Mouse (Mus musculus) cerebellum, postnatal 14 days (tissue): Measurements from ENCODE around the gene Chit1.

ENCODE experiments used
- DNase-seq, 2 experiments: peaks; one replicate each; pipeline ENCODE4 v3.0.0; 2021; ENCODE audit warnings: mixed read lengths in 2 of 2

Gene Chit1

DNA sequence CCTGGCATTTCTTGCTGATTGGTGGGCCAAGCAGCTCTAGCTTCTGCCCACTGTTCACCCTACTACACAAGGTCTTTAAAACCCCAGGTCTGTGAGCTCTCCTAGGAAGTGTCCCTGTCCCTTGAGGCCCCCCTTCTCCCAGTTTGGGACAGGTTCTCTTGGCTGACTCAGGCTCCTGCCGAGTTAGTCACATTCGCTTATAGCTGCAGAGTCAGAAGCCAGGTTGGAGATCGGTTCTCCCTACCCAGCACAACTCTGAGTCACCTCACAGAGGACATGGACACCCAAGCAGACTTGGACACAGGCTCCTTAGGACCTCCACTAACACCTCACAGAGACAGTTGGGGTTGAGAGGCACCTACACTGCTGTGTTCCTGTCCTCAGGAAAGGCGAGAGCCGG lies 80.2 kb downstream of the Chit1 start:
- no peak for DNase-seq

DNA sequence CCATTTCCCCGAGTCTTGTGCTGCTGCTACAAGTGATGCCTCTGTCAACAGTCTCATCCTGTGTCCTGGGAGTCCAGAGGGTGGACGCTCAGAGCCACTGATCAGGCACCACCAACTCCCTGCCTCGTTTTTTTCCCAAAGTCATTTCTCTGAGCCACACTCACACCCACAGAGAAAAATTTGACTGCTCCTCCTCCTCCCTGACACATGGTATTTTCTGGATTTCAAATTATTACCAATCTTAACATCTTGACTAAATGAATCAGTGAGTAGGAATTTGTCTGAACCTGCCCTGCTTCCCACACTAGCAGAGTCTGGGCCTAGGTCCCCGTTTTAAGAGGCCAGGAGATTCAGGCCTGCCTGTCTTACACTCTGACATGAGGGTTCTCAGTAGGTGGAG lies 81.0 kb downstream of the Chit1 start:
- DNase-seq: no peak

DNA sequence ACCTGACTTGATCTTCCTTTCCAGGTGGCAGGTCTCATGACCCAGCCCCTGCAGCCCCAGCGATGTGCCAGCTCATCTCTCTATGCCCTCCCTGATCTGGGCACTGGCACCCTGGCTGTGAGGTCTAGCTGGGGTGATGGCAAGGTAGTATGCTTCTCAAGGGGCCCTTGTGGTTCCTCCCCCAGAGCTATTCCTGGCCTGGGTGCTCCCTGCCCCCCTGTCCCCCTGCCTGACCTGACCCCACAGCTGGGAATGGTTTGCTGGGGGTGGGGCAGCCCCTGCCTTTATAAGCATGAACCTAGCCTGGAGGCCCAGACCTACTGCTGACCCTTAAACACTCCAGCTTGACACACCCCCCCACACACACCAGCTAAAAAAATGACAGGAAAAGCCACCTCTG lies 82.1 kb downstream of the Chit1 start, which contains the start of gene Mybph:
TSS of gene Mybph (plus strand) at position 323 of the 400 bp plus-strand sequence.
- no peak for DNase-seq

DNA sequence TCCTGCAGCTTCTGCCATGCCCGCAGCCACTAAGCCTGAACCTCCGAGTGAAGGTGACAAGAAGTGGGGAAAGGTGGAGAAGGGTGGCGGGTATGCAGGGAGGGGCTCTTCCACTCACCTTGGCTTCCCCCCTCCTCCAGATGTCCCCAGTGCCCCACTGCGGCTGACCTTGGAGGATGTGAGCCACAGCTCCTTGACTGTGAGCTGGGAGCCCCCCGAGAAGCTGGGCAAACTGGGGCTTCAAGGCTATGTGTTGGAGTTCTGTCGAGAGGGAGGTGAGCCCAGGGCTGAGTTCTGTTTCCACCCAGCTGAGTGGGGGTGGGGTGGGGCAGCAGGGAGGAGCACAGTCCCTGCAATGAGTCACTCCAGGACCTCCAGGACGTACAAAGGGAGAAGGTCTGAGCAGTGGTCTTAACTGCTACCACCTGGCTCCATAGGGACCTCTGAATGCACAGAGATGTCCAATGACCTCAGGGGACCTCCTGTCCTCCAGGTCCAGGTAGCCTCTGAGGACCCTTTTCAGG lies 82.7 kb downstream of the Chit1 start:
- no peak for DNase-seq

DNA sequence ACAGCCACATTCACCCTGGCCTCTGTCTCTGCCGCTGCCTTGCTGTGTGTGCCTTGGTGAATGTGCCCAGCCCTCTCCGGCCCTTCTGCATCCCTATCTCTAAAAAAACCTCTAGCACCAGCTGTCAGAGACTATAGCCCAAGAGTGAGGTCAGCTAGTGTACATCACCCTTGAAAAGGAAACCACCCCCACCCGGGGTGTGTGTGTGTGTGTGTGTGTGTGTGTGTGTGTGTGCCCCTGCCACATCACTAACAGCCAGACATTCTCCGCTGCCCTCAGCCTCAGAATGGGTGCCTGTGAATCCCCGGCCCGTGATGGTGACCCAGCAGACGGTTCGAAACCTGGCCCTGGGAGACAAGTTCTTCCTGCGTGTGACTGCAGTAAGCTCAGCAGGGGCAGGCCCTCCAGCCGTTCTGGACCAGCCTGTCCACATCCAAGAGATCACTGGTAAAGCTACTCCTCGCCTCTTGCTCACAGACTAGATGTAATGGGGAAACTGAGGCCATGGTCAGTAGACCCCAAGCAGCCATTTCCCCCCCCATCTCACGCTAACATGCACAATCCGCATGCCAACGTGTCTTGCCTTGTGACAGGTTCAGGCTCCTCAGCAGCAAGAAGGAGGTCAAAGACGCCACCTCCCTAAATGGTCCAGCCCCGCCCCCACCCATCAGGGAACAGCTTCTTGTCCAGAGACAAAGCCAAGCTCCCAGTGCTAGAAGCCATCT lies 83.4 kb downstream of the Chit1 start:
- no peak for DNase-seq

DNA sequence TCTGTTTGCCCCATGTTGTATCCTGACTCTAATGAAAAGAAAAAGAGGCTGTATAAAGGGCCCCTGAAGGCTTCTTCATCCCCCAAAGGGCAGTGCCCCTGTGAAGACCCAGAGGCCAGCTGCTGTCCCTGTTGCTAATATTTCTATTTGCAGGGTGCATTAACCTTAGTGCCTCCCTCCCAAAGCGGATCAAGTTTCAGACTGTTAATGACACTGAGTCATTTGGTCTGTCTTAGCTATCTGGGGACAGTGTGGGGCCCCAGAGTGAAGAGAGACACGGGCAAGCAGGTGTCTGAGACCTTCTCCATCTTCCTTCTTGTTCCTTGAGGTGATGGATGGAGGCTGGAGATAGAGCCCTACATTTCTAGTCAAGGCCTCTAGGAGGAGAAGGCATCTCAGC lies 84.1 kb downstream of the Chit1 start:
- no peak for DNase-seq

DNA sequence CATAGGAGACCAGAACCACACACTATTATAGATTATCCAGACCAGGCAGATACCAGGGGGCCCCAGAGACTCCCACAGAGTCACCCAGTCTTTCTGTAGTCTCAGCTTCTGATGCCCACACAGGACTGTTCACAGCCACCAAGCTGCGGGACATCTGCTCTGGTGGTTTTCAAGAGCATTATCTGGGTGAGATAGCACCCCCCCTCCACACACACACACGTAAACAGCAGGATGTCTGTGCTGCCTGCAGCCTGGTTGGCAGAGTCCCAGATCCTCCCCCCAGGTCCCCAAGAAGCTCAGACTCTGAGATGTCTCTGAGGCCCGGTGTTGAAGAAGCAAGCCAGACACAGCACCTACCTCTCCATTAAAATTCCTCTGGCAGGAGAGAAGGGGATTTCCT lies 84.5 kb downstream of the Chit1 start:
- DNase-seq: peak; percentile 52 to 55

DNA sequence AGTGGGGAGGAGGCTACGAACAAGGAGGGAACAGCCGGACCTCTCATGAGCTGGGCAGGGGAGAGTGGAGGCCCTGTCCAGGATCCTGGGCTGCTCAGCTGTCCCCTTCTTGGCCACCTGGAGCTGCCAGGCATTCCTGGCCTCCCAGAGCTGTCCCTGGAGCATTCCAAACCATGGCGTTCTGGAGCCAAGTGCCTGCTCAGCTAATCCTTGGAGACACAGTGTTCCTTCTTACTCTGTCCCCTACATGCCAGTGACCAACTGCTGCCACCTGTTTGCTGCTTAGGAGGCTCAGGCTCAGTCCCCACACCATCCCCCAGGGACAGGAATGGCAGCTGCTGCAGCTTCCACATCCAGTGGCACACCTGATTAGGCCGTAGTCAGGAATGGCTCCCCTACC lies 84.9 kb downstream of the Chit1 start:
- peak; percentile 57 to 59 for DNase-seq

DNA sequence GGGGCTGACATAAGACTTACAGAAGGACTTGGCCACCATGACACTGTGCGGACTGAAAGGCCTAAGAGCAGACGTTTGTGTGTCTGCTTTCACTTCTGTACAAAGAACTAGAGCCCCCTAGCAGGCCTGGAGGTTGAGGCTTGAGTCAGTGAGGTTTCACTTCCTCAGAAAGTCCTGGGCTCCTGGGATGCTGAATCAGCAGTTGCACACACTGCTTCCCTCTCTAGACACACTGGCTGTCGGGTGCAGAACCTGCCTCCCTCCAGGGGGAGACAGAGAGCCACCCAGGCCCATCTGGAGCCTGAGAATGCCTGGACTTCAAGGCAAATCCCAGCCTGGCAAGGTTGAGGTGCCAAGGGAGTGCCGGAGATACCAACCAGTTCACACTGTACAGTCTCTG lies 85.3 kb downstream of the Chit1 start:
- DNase-seq: peak; percentile 74 to 76

DNA sequence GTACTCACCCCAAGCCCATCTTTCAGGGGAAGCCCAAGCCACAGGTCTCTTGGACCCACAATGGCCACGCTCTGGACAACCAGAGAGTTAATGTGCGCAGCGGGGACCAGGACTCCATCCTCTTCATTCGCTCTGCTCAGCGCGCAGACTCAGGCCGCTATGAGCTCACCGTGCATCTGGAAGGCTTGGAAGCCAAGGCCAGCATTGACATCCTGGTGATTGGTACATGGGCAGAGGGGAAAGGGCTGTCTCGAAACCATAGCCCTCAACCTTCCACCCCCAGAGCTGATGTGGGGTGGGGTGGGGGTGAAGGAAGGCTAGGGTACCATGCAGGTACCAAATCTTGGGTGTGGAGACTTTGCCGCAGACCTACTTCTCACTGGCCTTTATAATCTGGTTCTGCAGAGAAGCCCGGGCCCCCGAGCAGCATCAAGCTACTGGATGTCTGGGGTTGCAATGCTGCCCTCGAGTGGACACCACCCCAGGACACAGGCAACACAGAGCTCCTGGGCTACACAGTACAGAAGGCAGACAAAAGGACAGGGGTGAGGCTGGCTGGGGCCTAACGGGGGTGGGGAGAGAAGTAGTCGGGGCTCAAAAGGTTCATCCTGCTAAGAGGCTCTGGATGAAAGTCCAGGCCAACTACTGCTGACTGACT lies 86.4 kb downstream of the Chit1 start:
- DNase-seq: no peak

DNA sequence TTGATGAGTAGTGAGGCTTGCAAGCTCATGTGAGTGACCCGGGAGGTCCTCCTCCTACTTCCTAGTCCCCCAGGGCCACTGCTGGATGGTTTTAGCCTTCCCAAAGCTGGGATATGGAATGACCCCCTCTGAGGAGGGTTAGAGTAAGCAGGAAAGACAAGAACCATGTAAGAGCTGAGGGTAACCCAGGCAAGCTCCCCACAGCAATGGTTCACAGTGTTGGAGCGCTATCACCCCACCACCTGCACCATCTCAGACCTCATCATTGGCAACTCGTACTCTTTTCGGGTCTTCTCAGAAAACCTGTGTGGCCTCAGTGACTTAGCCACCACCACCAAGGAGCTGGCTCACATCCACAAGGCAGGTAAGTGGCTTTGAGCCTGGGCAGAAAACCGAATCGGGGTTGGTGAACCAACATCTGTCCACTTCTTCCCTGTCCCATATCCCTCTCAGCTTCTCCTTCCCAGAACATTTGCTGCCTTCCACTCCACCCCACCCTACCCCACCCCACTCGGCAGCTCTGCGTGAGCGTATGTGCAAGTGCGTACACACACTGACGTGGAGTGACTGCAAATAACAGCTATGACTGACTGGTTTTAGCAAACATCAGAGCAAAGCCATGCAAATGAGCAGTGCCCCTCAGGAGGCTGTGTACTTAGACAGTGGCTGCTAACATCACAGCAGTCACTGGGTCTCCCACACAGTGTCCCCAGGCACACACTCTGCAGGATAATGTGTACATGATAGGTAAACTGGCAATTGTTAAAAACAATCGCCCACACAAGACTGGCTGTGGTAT lies 87.4 kb downstream of the Chit1 start:
- DNase-seq: no peak

DNA sequence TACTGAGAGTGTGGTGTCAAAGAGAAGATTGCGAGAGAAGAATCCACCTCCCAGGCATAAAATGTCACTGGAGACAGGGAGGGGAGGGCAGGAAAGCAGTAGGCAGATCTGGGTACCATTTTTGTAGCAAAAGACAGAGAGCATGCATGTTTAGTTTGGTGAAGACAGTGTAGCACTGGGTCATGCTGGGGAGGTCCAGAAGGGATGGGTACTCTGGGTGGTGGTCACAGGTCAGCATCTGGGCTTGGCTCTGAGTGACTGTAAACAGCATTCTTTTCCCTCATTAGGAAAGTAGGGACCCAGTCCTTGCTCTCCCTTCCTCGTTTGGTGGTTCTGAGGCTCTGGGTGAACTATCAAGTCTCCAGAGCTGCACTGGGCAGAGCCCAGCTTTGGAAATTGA lies 89.4 kb downstream of the Chit1 start:
- no peak for DNase-seq
